Mouse (Mus musculus): ENCODE measurements around the gene Gm20479.

Gm20479 gene

GRCm38 (mm10) chr7:27310306-27310705 lies 46.9 kb downstream of the Gm20479 start:
- no peak for DNase-seq

DNA sequence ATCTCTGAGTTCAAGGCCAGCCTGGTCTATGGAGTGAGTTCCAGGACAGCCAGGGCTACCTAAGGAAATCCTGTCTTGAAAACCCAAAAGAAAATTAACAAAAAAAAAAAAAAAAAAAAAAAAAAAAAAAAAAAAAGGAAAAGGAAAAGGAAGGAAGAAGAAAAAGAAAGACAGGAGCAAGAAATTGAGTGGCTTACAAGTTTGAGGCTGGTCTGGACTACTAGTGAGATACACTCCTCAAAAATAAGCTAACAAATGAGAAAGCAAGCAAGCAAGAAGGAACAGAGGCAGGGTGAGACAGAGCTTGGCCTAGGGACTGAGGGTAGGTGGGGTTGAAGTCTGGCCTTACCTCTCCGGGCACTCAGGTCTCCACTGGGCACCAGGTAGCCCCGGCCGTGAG lies 47.4 kb downstream of the Gm20479 start:
- no peak for DNase-seq

GRCm38 (mm10) chr7:27308821-27309549 lies 48.2 kb downstream of the Gm20479 start:
- DNase-seq, result no peak

GRCm38 (mm10) chr7:27307551-27307950 lies 49.7 kb downstream of the Gm20479 start:
- no peak for DNase-seq

- DNase-seq, result peak; percentile 44
Measured at GRCm38 (mm10) chr7:27306161-27307160, 50.8 kb downstream of the Gm20479 start.

GRCm38 (mm10) chr7:27305091-27305730 lies 52.0 kb downstream of the Gm20479 start:
- no peak for DNase-seq

Data from thymus, postnatal 14 days (tissue).